11 mouse cellular contexts compared by ENCODE assay signal in the genomic region with DNA sequence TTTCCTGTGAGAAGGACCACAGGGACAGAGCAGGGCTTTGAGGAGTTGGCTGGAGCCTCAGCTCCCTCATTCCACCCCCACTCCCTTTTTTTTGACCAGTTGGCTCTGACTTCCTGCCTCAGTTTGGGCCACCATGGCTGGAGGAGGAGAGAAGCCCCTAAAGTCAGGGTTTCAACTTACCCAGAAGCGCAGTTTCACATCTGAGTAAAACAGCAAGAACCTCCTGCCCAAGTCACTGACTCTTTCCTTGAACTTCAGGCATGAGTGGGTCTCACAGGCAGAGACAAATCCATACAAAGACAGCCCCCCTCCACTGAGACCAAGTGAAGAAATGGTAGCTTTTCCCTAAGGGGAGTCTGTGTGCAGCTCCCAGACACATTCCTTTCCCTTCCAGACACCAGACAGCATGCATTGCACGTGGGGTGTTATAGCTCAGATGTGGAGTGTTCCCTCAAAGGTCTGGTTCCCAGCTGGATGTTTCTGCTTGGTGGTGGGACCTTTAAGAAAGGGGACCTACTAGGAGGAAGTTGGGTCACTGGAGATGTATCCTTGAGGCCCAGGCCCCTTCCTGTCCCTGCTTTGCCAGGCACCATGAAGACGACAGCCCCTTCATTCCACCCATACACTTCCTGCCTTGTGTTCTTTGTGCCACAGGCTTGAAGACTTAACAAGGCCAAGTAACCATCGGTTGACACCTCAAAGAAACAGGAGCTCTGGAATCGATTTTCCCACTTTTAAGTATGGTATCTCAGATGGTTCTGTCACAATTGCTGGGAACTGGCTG. TPM values are rescaled to one million over a fixed set of nuclear protein-coding genes. Genes with fewer than 3 reads are reported as not detected.
A peak's percentile ranks its signal among the peaks of the same experiment; 100 is the strongest.
DNase-seq lines count a peak whose midpoint lies in the region; ATAC-seq lines count a peak whose summit lies in the region.
"Had no signal": no experiment of that assay in that cellular context is flagged by ENCODE, and none has a peak within 500 bp of the region (broad histone marks: within the 10 kb centered on the region; RNA-seq: fewer than 3 reads in every experiment).

No protein-coding gene starts in this region.

- H3K9me3 ChIP-seq in limb, embryonic 10.5 days (replicated peaks) = no peaks in the 10 kb centered on the region
- H3K9me3 ChIP-seq in neural tube, embryonic 15.5 days (replicated peaks) = no peaks in the 10 kb centered on the region

- H3K9ac ChIP-seq in neural tube, embryonic 15.5 days (replicated peaks) = no peak overlapping the region

- 70% methylated on average over 5 of the region's 5 CpGs for WGBS in limb, embryonic 10.5 days
- WGBS in neural tube, embryonic 15.5 days = 85% methylated on average over 5 of the region's 5 CpGs

- peak; percentile 85 for DNase-seq in heart, adult 11 months
- DNase-seq in heart, adult 9 months (ENCODE audit: low spot score in 2 of 2) = no peak
- peak; percentile 53 for DNase-seq in thymus, postnatal 0 days (ENCODE audit: low spot score)
- DNase-seq in thymus, postnatal 10 days (ENCODE audit: low spot score in 2 of 2) = no peak
- no peak for DNase-seq in limb, embryonic 10.5 days (ENCODE audit: low spot score)
- no peak for DNase-seq in left cerebral cortex, postnatal 14 days (ENCODE audit: low spot score in 2 of 2)

- no peaks in the 10 kb centered on the region for H3K36me3 ChIP-seq in limb, embryonic 10.5 days
- H3K36me3 ChIP-seq in neural tube, embryonic 15.5 days = no peaks in the 10 kb centered on the region

- peaks cover 17% of the 10 kb centered on the region for H3K4me1 ChIP-seq in limb, embryonic 10.5 days
- peaks cover 11% of the 10 kb centered on the region for H3K4me1 ChIP-seq in neural tube, embryonic 15.5 days

- intact Hi-C loops in left cerebral cortex, postnatal 14 days (cut with DNase I) = no loop called here

- H3K4me2 ChIP-seq in neural tube, embryonic 15.5 days = no peak overlapping the region

- H3K27me3 ChIP-seq in limb, embryonic 10.5 days (ENCODE audit: low read depth, poor library complexity, severe bottlenecking) = no peaks in the 10 kb centered on the region
- no peaks in the 10 kb centered on the region for H3K27me3 ChIP-seq in neural tube, embryonic 15.5 days (replicated peaks)

- no peak overlapping the region for H3K4me3 ChIP-seq in limb, embryonic 10.5 days
- no peak overlapping the region for H3K4me3 ChIP-seq in neural tube, embryonic 15.5 days (replicated peaks)

- H3K27ac ChIP-seq in limb, embryonic 10.5 days = peak overlapping the region; percentile 22; the same call in 1 of the 2 replicates
- peak overlapping the region; percentile 73 for H3K27ac ChIP-seq in neural tube, embryonic 15.5 days (replicated peaks)

- ATAC-seq in neural tube, embryonic 15.5 days (ENCODE audit: low FRiP score) = no peak
- ATAC-seq in megakaryocyte-erythroid progenitor cell, adult 5-6 weeks (replicated peaks; ENCODE audit: low FRiP score, low TSS enrichment, poor library complexity, severe bottlenecking) = no peak

RNA-seq across cellular contexts. Expression of gene Klf13, which starts 27.1 kb away (rescaled TPM):
- 95.1 and 134 TPM in 2 replicates for polyA plus RNA-seq in thymus, postnatal 0 days (2015; fragmentation: Nextera tagmentation; extraction: Ambion mirVana)
- 17.2 and 17.9 TPM in 2 replicates for polyA plus RNA-seq in limb, embryonic 10.5 days (2016; fragmentation: Nextera tagmentation; extraction: Ambion mirVana)
- 24.7 and 26.8 TPM in 2 replicates for polyA plus RNA-seq in neural tube, embryonic 15.5 days (2015; fragmentation: Nextera tagmentation; extraction: Ambion mirVana)
- 100 to 1,000 TPM; 168 to 175 TPM for total RNA-seq in left cerebral cortex, postnatal 14 days (2021)
- 36.6 and 56.3 TPM in 2 replicates for total RNA-seq in megakaryocyte-erythroid progenitor cell, adult 5-6 weeks (2014; fragmentation: Nextera tagmentation)
- 14.7 and 17.3 TPM in 2 replicates for total RNA-seq in megakaryocyte-erythroid progenitor cell, adult 5-6 weeks (2017)

RNA-seq across cellular contexts. Expression of gene E030018B13Rik, which starts 49.2 kb away (rescaled TPM):
- 0.21 and 0.40 TPM in 2 replicates for polyA plus RNA-seq in thymus, postnatal 0 days (2015; fragmentation: Nextera tagmentation; extraction: Ambion mirVana)
- polyA plus RNA-seq in limb, embryonic 10.5 days (2016; fragmentation: Nextera tagmentation; extraction: Ambion mirVana) = not detected in 2 replicates
- polyA plus RNA-seq in neural tube, embryonic 15.5 days (2015; fragmentation: Nextera tagmentation; extraction: Ambion mirVana) = not detected in 2 replicates
- total RNA-seq in left cerebral cortex, postnatal 14 days (2021) = not detected
- total RNA-seq in megakaryocyte-erythroid progenitor cell, adult 5-6 weeks (2014; fragmentation: Nextera tagmentation) = not detected in 2 replicates
- total RNA-seq in megakaryocyte-erythroid progenitor cell, adult 5-6 weeks (2017) = 0.15 TPM in 1 of 2 replicates, not detected in the other
- total RNA-seq: heart, postnatal 25 days; left cerebral cortex, postnatal 25 days had no signal
- polyA plus RNA-seq: small intestine, adult 2 months had no signal

Comparison
In these comparisons a context has a peak if more than half of its experiments do, and no peak if none do; other contexts are left out.
1. DNase-seq: peak in heart, adult 11 months (single experiment) and thymus, postnatal 0 days (single experiment); none in heart, adult 9 months (0 of 2), thymus, postnatal 10 days (0 of 2), limb, embryonic 10.5 days (single experiment) and left cerebral cortex, postnatal 14 days (0 of 2).